Comparison of ENCODE assay signal across 29 mouse cellular contexts in genomic region chr8:12055931-12056330, GRCm38 (mm10).
DNase-seq lines count a peak whose midpoint lies in the region; ATAC-seq and TF ChIP-seq lines count a peak whose summit lies in the region.
"Had no signal": no experiment of that assay in that cellular context is flagged by ENCODE, and none has a peak within 500 bp of the region (broad histone marks: within the 10 kb centered on the region; RNA-seq: fewer than 3 reads in every experiment).

No protein-coding gene starts in this region.

- no peak for TF ChIP-seq EP300 in heart, postnatal 0 days (IDR thresholded peaks at IDR 0.05; ENCODE audit: low read depth)
- TF ChIP-seq EP300 in heart, adult 2 months (IDR thresholded peaks at IDR 0.05; ENCODE audit: insufficient read depth, low read depth, low read length), result no peak

- TF ChIP-seq CTCF in heart, postnatal 0 days (IDR thresholded peaks at IDR 0.05; ENCODE audit: low read depth), result no peak
- TF ChIP-seq CTCF in heart, adult 2 months (IDR thresholded peaks at IDR 0.05), result no peak
- TF ChIP-seq CTCF in kidney, adult 2 months (conservative IDR thresholded peaks at IDR 0.05; ENCODE audit: insufficient read depth, insufficient read length, low read depth, low read length), result no peak

- H3K27me3 ChIP-seq in heart, postnatal 0 days (ENCODE audit: control insufficient read depth, insufficient read depth, low read length), result 0 out of 2 replicates have a peak, but pooled peaks cover 3% of the 10 kb centered on the region
- no peaks in the 10 kb centered on the region for H3K27me3 ChIP-seq in heart, adult 2 months (ENCODE audit: control insufficient read depth, insufficient read depth, low read length)
- H3K27me3 ChIP-seq in kidney, adult 2 months (replicated peaks; ENCODE audit: control insufficient read depth, insufficient read depth, low read length), result no peaks in the 10 kb centered on the region; the same call in 1 of the 2 replicates
- H3K27me3 ChIP-seq: midbrain, embryonic 15.5 days had no signal

- H3K4me3 ChIP-seq in heart, postnatal 0 days (ENCODE audit: low read depth, low read length), result no peak overlapping the region
- H3K4me3 ChIP-seq in heart, adult 2 months, result no peak overlapping the region
- H3K4me3 ChIP-seq in kidney, adult 2 months (ENCODE audit: insufficient read depth, low read depth, low read length), result no peak overlapping the region
- H3K4me3 ChIP-seq: forebrain, embryonic 13.5 days; kidney, embryonic 15.5 days; layer of hippocampus, adult 2 months; limb, embryonic 13.5 days; midbrain, embryonic 10.5 days; midbrain, embryonic 15.5 days; neural tube, embryonic 15.5 days had no signal

- 87% methylated on average over 9 of the region's 9 CpGs for WGBS in heart, postnatal 0 days
- 92% methylated on average over 9 of the region's 9 CpGs for WGBS in heart, adult 2 months
- WGBS in kidney, adult 2 months, result 87% methylated on average over 9 of the region's 9 CpGs

- H3K9me3 ChIP-seq in heart, postnatal 0 days (replicated peaks; ENCODE audit: control insufficient read depth, low read length), result no peaks in the 10 kb centered on the region
- H3K9me3 ChIP-seq: forebrain, embryonic 13.5 days; kidney, embryonic 15.5 days; limb, embryonic 13.5 days; midbrain, embryonic 10.5 days; midbrain, embryonic 15.5 days; neural tube, embryonic 15.5 days had no signal

- no peak for TF ChIP-seq POLR2A in heart, adult 2 months (IDR thresholded peaks at IDR 0.05; ENCODE audit: insufficient read depth, low read depth, low read length)
- TF ChIP-seq POLR2A in kidney, adult 2 months (IDR thresholded peaks at IDR 0.05; ENCODE audit: low read depth, low read length), result no peak

- ATAC-seq in heart, postnatal 0 days (ENCODE audit: insufficient read depth, low read depth), result 0 out of 2 replicates have a peak, but pooled peaks have one; percentile 8
- ATAC-seq: CD4-positive, CD25-positive, alpha-beta regulatory T cell, adult 4 months; forebrain, embryonic 13.5 days; intestine, postnatal 0 days; lung, postnatal 0 days; midbrain, embryonic 15.5 days had no signal

- no peak for DNase-seq in heart, postnatal 0 days (ENCODE audit: low spot score)
- no peak for DNase-seq in heart, adult 2 months
- peak; percentile 14 for DNase-seq in testis, postnatal 14 days (ENCODE audit: low spot score)
- DNase-seq in testis, postnatal 10 days (ENCODE audit: low spot score), result no peak
- peak; percentile 44 for DNase-seq in adrenal gland, postnatal 25 days
- DNase-seq in kidney, adult 2 months, result no peak
- DNase-seq in spleen, adult 18-20 months, result no peak
- DNase-seq: cerebellum, adult 8-10 months; cerebellum, postnatal 25 days; gastrocnemius, postnatal 10 days; heart, postnatal 10 days; kidney, postnatal 36 days; lung, adult 18-20 months; lung, postnatal 4 days; thymus, adult 2 months; thymus, postnatal 36 days had no signal

- H3K4me2 ChIP-seq in heart, postnatal 0 days (ENCODE audit: low read depth, low read length), result no peak overlapping the region
- H3K4me2 ChIP-seq: forebrain, embryonic 13.5 days; heart, embryonic 11.5 days; hindbrain, embryonic 14.5 days; kidney, embryonic 15.5 days; limb, embryonic 13.5 days; liver, embryonic 11.5 days; midbrain, embryonic 15.5 days; neural tube, embryonic 15.5 days had no signal

- no peaks in the 10 kb centered on the region for H3K36me3 ChIP-seq in heart, postnatal 0 days (replicated peaks; ENCODE audit: control insufficient read depth, insufficient read depth, low read length)
- H3K36me3 ChIP-seq in heart, adult 2 months (ENCODE audit: control insufficient read depth, insufficient read depth, low read length), result no peaks in the 10 kb centered on the region
- no peaks in the 10 kb centered on the region for H3K36me3 ChIP-seq in kidney, adult 2 months (ENCODE audit: control insufficient read depth, insufficient read depth, low read length)
- H3K36me3 ChIP-seq: kidney, embryonic 15.5 days; limb, embryonic 13.5 days; midbrain, embryonic 10.5 days; midbrain, embryonic 15.5 days; neural tube, embryonic 15.5 days had no signal

- no peaks in the 10 kb centered on the region for H3K79me2 ChIP-seq in heart, adult 2 months (replicated peaks; ENCODE audit: control insufficient read depth, insufficient read depth, low read length)

- no peak overlapping the region for H3K9ac ChIP-seq in heart, postnatal 0 days (replicated peaks; ENCODE audit: low read depth, low read length)
- no peak overlapping the region for H3K9ac ChIP-seq in heart, adult 2 months (ENCODE audit: low read depth, low read length)
- H3K9ac ChIP-seq: forebrain, embryonic 13.5 days; hindbrain, embryonic 14.5 days; kidney, embryonic 15.5 days; limb, embryonic 13.5 days; midbrain, embryonic 15.5 days; neural tube, embryonic 15.5 days had no signal

- no peak overlapping the region for H3K27ac ChIP-seq in heart, postnatal 0 days (ENCODE audit: low read depth)
- H3K27ac ChIP-seq in heart, adult 2 months, result no peak overlapping the region
- H3K27ac ChIP-seq in kidney, adult 2 months (ENCODE audit: insufficient read depth, low read depth, low read length), result no peak overlapping the region
- H3K27ac ChIP-seq: forebrain, embryonic 13.5 days; hindbrain, embryonic 14.5 days; kidney, embryonic 15.5 days; layer of hippocampus, adult 2 months; limb, embryonic 13.5 days; midbrain, embryonic 10.5 days; midbrain, embryonic 15.5 days; neural tube, embryonic 15.5 days had no signal

- intact Hi-C loops in heart, adult 2 months (cut with DNase I), result no loop called here

- no peaks in the 10 kb centered on the region for H3K4me1 ChIP-seq in heart, postnatal 0 days (ENCODE audit: control insufficient read depth, insufficient read depth)
- no peaks in the 10 kb centered on the region for H3K4me1 ChIP-seq in heart, adult 2 months (ENCODE audit: control insufficient read depth, insufficient read depth, low read length)
- H3K4me1 ChIP-seq in kidney, adult 2 months (ENCODE audit: control insufficient read depth, insufficient read depth, low read length), result no peaks in the 10 kb centered on the region

Comparison
In these comparisons a context has a peak if more than half of its experiments do, and no peak if none do; other contexts are left out.
1. DNase-seq: peak in testis, postnatal 14 days (single experiment) and adrenal gland, postnatal 25 days (single experiment); none in heart, postnatal 0 days (single experiment), heart, adult 2 months (0 of 2), testis, postnatal 10 days (single experiment), kidney, adult 2 months (single experiment) and spleen, adult 18-20 months (0 of 2).